Mouse (Mus musculus) yolk sac, embryonic 10.5 days (tissue): ENCODE measurements around the gene Rilp.

ENCODE experiments used
- DNase-seq: peaks from one replicate; pipeline ENCODE4 v3.0.0-alpha.2; 2017; ENCODE audit warnings: low spot score

The Rilp gene

GRCm38 (mm10) chr11:75558101-75558500 is 48.2 kb downstream of the Rilp start:
- no peak for DNase-seq

- no peak for DNase-seq
Measured at GRCm38 (mm10) chr11:75559870-75560504, 50.1 kb downstream of the Rilp start.

- DNase-seq, result peak; percentile 86
Measured at GRCm38 (mm10) chr11:75560530-75561409, 50.9 kb downstream of the Rilp start.

- DNase-seq, result no peak
Measured at GRCm38 (mm10) chr11:75561410-75561791, 51.5 kb downstream of the Rilp start.
